Mouse (Mus musculus) limb, embryonic 14.5 days (tissue): ENCODE data around the gene Fbln1. TPM values are rescaled to one million over a fixed set of nuclear protein-coding genes. Genes with fewer than 3 reads are reported as not detected.
"Not testable (repeated sequence)": the region's sequence is repeated elsewhere in the genome, so short reads cannot be mapped to it uniquely, and the experiment has no call there.

Source experiments
- ATAC-seq: fragments of 200-750 bp; cut with Nextera tagmentation; 2 replicates; pipeline ENCODE4 v1.8.0; 2017; ENCODE audit warnings: low read depth, moderate number of reproducible peaks, moderate TSS enrichment; ENCODE audit not compliant: low FRiP score
- DNase-seq: peaks from one replicate; pipeline ENCODE4 v3.0.0-alpha.2; 2015; ENCODE audit warnings: low spot score
- H3K27ac ChIP-seq: fragments of 300-500 bp; sonication (generic); replicated peaks from 2 replicates; pipeline ENCODE4 v1.5.1; 2014; ENCODE audit warnings: low read depth, mild to moderate bottlenecking, low read length, moderate library complexity, mixed read lengths
- H3K27me3 ChIP-seq: fragments of 300-500 bp; sonication (generic); 2 replicates; pipeline ENCODE4 v1.6.1; 2014; ENCODE audit warnings: low read length, mixed read lengths; ENCODE audit not compliant: control insufficient read depth, insufficient read depth
- H3K36me3 ChIP-seq: fragments of 300-500 bp; sonication (generic); 2 replicates; pipeline ENCODE4 v1.6.1; 2014; ENCODE audit warnings: mild to moderate bottlenecking, low read length, moderate library complexity, mixed read lengths; ENCODE audit not compliant: control insufficient read depth, insufficient read depth
- H3K4me1 ChIP-seq: fragments of 300-500 bp; sonication (generic); 2 replicates; pipeline ENCODE4 v1.6.1; 2014; ENCODE audit warnings: antibody characterized with exemption, low read length, mixed read lengths; ENCODE audit not compliant: control insufficient read depth, insufficient read depth
- H3K4me2 ChIP-seq: fragments of 300-500 bp; sonication (generic); replicated peaks from 2 replicates; pipeline ENCODE4 v1.6.1; 2014; ENCODE audit warnings: low read depth, mild to moderate bottlenecking, low read length, moderate library complexity; ENCODE audit not compliant: severe bottlenecking
- H3K4me3 ChIP-seq: fragments of 300-500 bp; sonication (generic); replicated peaks from 2 replicates; pipeline ENCODE4 v1.5.1; 2014; ENCODE audit warnings: low read length
- H3K9ac ChIP-seq: fragments of 300-500 bp; sonication (generic); 2 replicates; pipeline ENCODE4 v1.6.1; 2014; ENCODE audit warnings: mild to moderate bottlenecking, low read depth, low read length, moderate library complexity; ENCODE audit not compliant: severe bottlenecking
- H3K9me3 ChIP-seq: fragments of 300-500 bp; sonication (generic); 2 replicates; pipeline ENCODE4 v1.6.1; 2016; ENCODE audit warnings: low read length; ENCODE audit not compliant: control insufficient read depth
- POLR2A ChIP-seq: fragments of 200-500 bp; IDR thresholded peaks from 2 replicates; pipeline ENCODE4 v1.8.0; 2012; ENCODE audit warnings: inconsistent platforms, mild to moderate bottlenecking, moderate library complexity, borderline replicate concordance; ENCODE audit not compliant: insufficient read depth, insufficient read length; ENCODE audit errors: extremely low read depth
- WGBS: fragments of 180-500 bp; shearing (Covaris S2); extraction: QIAGEN DNeasy Blood & Tissue Kit; methylation state at CpG from one replicate; pipeline ENCODE4 v1.1.7; 2014; 5-methylcytosine and 5-hydroxymethylcytosine counted together
- polyA plus RNA-seq, 2 experiments: library from polyadenylated mRNA; depleted of rRNA in 1 of 2; stranded (reverse) in 1 of 2; unstranded in 1 of 2; fragments of >200 nt; fragmentation: Nextera tagmentation in 1 of 2; extraction: Ambion mirVana in 1 of 2; gene quantifications; 2 replicates each; pipeline versions ENCODE4 v1.2.1 to v1.2.3; 2012 to 2014

The Fbln1 gene
- polyA plus RNA-seq, 2 experiments = 255 to 265 TPM

DNA sequence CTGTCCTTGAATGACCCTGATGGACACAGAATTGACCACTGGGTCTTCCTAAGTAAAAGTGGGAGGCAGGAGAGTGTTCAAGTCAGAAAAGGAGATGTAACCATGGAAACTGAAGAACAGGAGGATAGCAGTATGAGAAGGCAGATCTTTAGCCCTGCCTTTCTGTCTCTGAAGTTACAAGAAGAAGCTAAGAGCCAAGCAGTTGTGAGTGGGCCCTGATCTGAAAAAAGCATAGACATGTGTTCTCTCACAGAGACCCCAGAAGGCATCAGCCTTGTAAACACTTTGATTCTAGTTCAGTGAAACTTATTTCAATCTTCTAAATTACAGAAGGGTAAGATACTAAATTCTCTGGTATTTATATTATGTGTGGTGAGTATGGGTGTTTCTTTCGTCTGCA, 118.7 kb downstream of the Fbln1 start:
- ATAC-seq (no peak), DNase-seq (no peak)
- WGBS = 91% methylated on average over 1 of the region's 1 CpGs
- no peak overlapping the region for H3K27ac ChIP-seq
- H3K4me1 ChIP-seq = no peaks in the 10 kb centered on the region
- no peaks in the 10 kb centered on the region for H3K9me3 ChIP-seq
- no peak overlapping the region for H3K4me2 ChIP-seq
- TF ChIP-seq POLR2A = no peak
- no peaks in the 10 kb centered on the region for H3K27me3 ChIP-seq
- H3K36me3 ChIP-seq = no peaks in the 10 kb centered on the region
- H3K4me3 ChIP-seq = no peak overlapping the region
- H3K9ac ChIP-seq = no peak overlapping the region

DNA sequence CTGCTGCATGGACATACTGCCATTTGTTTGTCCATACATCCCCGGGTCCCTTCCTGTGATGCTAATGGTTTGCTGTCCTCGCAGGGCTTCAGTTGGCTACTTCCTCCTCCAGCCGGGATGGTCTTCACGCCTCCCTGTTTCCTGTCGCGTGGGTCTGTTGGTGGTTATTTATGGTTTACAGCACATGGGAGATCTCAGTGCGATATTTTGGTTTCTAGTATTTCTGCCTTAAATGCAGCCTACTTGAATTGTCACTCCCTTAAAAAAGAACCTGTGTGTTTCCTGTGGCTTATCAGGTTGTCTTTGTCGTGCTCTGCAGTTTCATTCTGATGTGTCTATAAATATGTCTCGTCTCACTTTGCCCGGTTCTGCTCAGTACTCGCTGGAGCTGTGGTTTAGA, 122.1 kb downstream of the Fbln1 start:
- H3K4me2 ChIP-seq = no peak overlapping the region
- no peaks in the 10 kb centered on the region for H3K36me3 ChIP-seq
- H3K27me3 ChIP-seq = no peaks in the 10 kb centered on the region
- H3K27ac ChIP-seq = no peak overlapping the region
- ATAC-seq (no peak), DNase-seq (no peak)
- no peak for TF ChIP-seq POLR2A
- H3K9ac ChIP-seq = no peak overlapping the region
- H3K9me3 ChIP-seq = no peaks in the 10 kb centered on the region
- H3K4me1 ChIP-seq = no peaks in the 10 kb centered on the region
- H3K4me3 ChIP-seq = no peak overlapping the region
- 48% methylated on average over 11 of the region's 11 CpGs for WGBS

DNA sequence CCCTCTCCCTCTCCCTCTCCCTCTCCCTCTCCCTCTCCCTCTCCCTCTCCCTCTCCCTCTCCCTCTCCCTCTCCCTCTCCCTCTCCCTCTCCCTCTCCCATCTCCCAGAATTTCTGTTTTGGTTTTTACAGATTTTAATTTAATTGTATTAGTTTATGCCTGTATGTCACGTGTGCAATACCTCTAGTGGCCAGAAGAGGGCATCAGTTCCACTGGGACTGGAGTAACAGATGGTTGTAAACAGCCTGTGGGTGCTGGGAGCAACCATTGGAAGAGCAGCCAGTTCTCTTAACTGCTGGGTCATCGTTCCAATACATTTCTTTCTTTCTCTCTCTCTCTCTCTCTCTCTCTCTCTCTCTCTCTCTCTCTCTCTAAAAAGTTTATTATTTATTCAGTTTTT, 122.7 kb downstream of the Fbln1 start:
- H3K4me3 ChIP-seq, H3K4me1 ChIP-seq, H3K9ac ChIP-seq, ATAC-seq, H3K4me2 ChIP-seq, H3K27ac ChIP-seq, H3K9me3 ChIP-seq, H3K36me3 ChIP-seq, H3K27me3 ChIP-seq, DNase-seq: not testable (repeated sequence)
- WGBS = 88% methylated on average over 2 of the region's 2 CpGs

DNA sequence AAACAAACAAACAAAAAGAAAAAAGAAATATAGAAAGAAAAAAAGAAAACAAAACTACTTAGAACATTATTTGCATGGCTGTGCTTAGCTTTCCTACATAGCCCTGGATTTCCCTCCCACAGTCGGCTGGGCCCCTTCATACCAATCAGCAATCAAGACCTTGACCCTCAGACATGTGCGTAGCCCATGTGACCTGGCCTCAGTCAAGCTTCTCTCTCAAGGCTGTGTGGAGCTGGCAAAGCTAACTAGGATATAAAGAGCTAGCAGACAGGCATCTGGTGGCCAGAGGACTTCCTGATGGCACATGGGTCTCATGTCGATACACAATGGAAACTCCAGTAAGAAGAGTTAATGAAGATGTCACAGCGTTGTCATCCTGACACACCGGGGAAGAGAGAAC, 123.3 kb downstream of the Fbln1 start:
- Histone ChIP-seq H3K4me1 (no peaks in the 10 kb centered on the region), H3K36me3 (no peaks in the 10 kb centered on the region), H3K27ac (no peak overlapping the region), H3K4me3 (no peak overlapping the region), H3K9me3 (no peaks in the 10 kb centered on the region), H3K27me3 (no peaks in the 10 kb centered on the region), H3K4me2 (no peak overlapping the region), H3K9ac (no peak overlapping the region)
- 92% methylated on average over 5 of the region's 5 CpGs for WGBS
- DNase-seq (no peak), ATAC-seq (no peak)
- no peak for TF ChIP-seq POLR2A

DNA sequence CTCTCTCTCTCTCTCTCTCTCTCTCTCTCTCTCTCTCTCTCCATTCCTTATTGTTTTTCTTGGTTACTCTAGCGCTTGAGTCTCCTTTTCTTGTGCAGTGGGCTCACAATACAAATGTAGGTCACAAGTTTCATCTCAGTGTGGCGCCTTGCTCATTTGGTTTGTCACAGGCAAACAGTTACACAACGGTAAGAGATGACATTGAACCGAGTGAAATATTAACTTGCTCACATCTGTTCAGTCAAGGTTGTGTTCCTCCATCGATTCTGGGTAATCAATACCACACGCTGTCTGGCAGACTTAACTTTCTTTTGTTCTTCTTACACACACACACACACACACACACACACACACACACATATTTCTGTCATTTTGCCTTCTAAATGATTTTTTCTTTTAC, 124.3 kb downstream of the Fbln1 start:
- H3K27me3 ChIP-seq = no peaks in the 10 kb centered on the region
- no peak for DNase-seq
- H3K4me2 ChIP-seq = no peak overlapping the region
- H3K4me3 ChIP-seq = no peak overlapping the region
- no peak for ATAC-seq
- H3K9me3 ChIP-seq = no peaks in the 10 kb centered on the region
- TF ChIP-seq POLR2A = no peak
- no peaks in the 10 kb centered on the region for H3K36me3 ChIP-seq
- WGBS = 75% methylated on average over 6 of the region's 6 CpGs
- no peak overlapping the region for H3K9ac ChIP-seq
- H3K4me1 ChIP-seq = no peaks in the 10 kb centered on the region
- no peak overlapping the region for H3K27ac ChIP-seq

DNA sequence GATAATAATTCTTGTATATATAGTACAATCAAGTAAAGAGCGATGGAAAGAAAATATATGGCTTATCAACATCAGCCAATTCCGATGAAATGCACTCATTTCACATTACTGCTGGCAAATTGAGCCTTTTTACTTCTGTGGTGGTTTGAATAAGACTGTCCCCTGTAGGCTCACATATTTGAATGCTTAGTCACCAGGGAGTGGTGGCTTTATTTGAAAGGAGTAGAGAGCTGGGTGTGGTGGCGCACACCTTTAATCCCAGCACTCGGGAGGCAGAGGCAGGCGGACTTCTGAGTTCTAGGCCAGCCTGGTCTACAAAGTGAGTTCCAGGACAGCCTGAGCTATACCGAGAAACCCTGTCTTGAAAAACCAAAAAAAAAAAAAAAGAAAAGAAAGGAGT, 127.8 kb downstream of the Fbln1 start:
- not testable (repeated sequence) for H3K27me3 ChIP-seq, ATAC-seq, H3K4me2 ChIP-seq, H3K36me3 ChIP-seq, H3K9ac ChIP-seq, H3K27ac ChIP-seq, H3K4me3 ChIP-seq, H3K4me1 ChIP-seq, H3K9me3 ChIP-seq, DNase-seq
- WGBS = 91% methylated on average over 6 of the region's 6 CpGs
